Mouse (Mus musculus) urinary bladder, postnatal 14 days (tissue): Measurements from ENCODE around the gene Gp1bb.

ENCODE experiments used
- DNase-seq: peaks from one replicate; pipeline ENCODE4 v3.0.0; 2021; ENCODE audit warnings: low spot score

The Gp1bb gene

GRCm38 (mm10) chr16:18581050-18581622 is 41.1 kb downstream of the Gp1bb start:
- no peak for DNase-seq

DNA sequence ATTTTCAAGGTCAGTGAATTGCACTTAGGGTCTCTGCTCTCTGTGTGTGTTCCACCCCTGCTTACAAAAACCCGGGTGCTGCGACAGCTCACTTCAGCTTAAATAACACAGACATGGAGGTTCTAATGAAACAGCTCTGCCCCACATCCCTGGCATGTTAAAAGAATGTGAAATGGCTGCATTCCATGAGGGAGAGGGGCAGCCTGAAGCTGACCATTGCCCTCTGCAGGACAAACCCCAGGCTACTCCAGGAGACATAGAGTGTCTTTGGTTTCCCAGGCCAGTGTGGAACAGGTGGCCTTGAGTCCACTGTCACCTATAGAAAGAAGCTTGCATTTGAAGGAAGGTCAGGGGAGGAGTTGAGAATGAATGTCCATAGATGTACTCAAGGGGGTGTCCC is 41.8 kb downstream of the Gp1bb start:
- DNase-seq: no peak

DNA sequence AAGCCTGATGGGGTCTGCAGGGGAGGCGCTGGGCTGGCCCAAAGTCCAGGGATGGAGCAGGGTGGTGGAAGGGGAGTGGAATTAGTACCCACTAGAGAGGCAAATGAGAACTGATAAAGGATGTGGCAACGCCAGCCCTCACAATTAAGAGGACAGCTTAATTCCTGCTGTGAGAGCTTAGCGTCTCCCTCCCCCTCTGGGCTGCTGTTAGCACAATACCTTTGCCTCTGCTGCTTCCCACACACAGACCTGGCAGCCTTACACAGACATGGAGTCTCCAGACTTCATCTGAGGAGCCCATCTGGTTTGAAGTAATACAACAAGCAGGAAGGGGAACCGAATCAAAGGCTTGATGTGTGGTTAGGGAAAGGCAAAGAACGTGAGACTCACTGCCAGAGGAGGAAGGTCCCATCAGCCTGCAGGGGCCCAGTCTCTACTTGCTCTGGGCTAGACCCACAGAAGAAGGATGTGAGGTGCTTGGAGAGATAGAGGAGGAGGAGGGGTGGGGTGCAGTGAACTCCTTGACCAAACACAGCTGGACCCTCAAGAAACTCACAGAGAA is 44.5 kb downstream of the Gp1bb start:
- DNase-seq: no peak

DNA sequence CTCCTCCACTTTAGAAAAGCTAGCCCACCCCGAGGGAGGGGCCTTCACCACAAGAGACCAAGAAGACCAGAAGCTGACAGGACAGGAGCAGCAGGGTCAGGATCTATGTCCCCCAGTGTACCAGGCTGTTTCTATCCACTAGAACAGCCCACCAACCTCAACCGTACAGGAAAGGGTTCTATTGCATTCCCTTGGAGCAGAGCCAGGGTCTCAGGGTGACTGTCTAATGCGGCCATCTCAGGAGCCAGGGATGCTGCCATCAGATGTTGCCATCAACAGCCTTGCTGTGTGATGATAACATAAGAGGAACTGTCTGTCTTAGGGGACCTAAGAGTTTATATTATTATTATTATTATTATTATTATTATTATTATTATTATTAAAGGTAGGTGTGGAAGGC is 45.1 kb downstream of the Gp1bb start:
- DNase-seq: no peak

DNA sequence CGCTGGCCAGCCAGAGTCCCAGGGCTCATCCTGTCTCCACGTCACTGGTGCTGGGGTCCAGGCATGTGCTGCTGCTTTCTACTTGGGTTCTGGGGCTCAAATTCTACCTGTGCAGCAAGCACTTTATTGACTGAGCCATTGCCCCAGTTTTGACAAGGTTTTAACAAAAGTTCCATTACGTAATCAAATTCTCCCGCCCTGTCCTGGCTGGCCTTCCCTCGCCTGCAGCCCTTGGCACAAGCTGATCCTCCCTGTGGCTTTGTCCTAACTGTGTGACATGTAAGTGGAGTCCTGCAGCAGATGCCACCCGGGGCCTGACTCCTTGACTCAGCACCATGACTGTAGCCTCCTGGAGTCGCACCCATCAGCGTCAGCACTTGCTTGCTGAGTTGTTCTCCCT is 48.0 kb downstream of the Gp1bb start:
- no peak for DNase-seq
